Mouse (Mus musculus) brain, embryonic 14.5 days (tissue): ENCODE measurements at regions not wholly inside any gene's neighbourhood (a gene's known extent, or its start where the extent isn't known, plus 50 kb on each side); places are given as distances from the start of the nearest gene placed in this dataset.

Experiments
- CTCF ChIP-seq: fragments of 200-500 bp; IDR thresholded peaks from 2 replicates; pipeline ENCODE4 v1.5.1; 2012; ENCODE audit warnings: inconsistent platforms, mild to moderate bottlenecking, moderate library complexity, borderline replicate concordance; ENCODE audit not compliant: insufficient read depth, insufficient read length; ENCODE audit errors: extremely low read depth
- POLR2A ChIP-seq: fragments of 200-500 bp; IDR thresholded peaks from 2 replicates; pipeline ENCODE4 v1.6.1; 2012; ENCODE audit warnings: mild to moderate bottlenecking, inconsistent platforms, borderline replicate concordance; ENCODE audit not compliant: poor library complexity, insufficient read depth, insufficient read length, severe bottlenecking; ENCODE audit errors: extremely low read depth

- TF ChIP-seq POLR2A = no peak
- no peak for TF ChIP-seq CTCF
Observed at GRCm38 (mm10) chr7:40103057-40103945, 585.7 kb downstream of the Zfp619 start.
